Mouse (Mus musculus) G1E (cell line): ENCODE data around the gene Mapk8ip3. TPM values are rescaled to one million over a fixed set of nuclear protein-coding genes. Genes with fewer than 3 reads are reported as not detected.

Experiments used
- ATAC-seq: 2 replicates; pipeline ENCODE4 v1.8.0; 2016; ENCODE audit warnings: mild to moderate bottlenecking; ENCODE audit not compliant: insufficient number of reproducible peaks, poor library complexity, low FRiP score, severe bottlenecking; ENCODE audit errors: extremely low read depth
- DNase-seq: peaks from one replicate; pipeline ENCODE4 v3.0.0; 2012; ENCODE audit warnings: low spot score
- H3K27me3 ChIP-seq: 2 replicates; pipeline ENCODE4 v1.6.1; 2012; ENCODE audit warnings: mild to moderate bottlenecking, low read length, inconsistent platforms; ENCODE audit not compliant: insufficient read depth
- H3K36me3 ChIP-seq: replicated peaks from 2 replicates; pipeline ENCODE3; 2012; ENCODE audit warnings: mild to moderate bottlenecking, inconsistent platforms
- H3K4me1 ChIP-seq: 2 replicates; pipeline ENCODE4 v1.6.1; 2012; ENCODE audit warnings: low read depth, low read length, inconsistent platforms, mixed read lengths; ENCODE audit not compliant: insufficient read depth
- H3K4me3 ChIP-seq: 2 replicates; pipeline ENCODE4 v1.5.1; 2012; ENCODE audit warnings: low read depth, mild to moderate bottlenecking, inconsistent platforms, low read length, moderate library complexity, mixed read lengths
- H3K9me3 ChIP-seq: replicated peaks from 2 replicates; pipeline ENCODE4 v1.6.1; 2012; ENCODE audit warnings: inconsistent platforms
- CTCF ChIP-seq: IDR thresholded peaks from 2 replicates; pipeline ENCODE4 v1.5.1; 2012; ENCODE audit warnings: low read depth, low read length, inconsistent platforms, mixed read lengths
- GATA1 ChIP-seq: IDR thresholded peaks from 2 replicates; pipeline ENCODE4 v1.6.1; 2012; ENCODE audit warnings: borderline replicate concordance, low read length, inconsistent platforms, mixed read lengths
- GATA2 ChIP-seq: IDR thresholded peaks from 2 replicates; pipeline ENCODE4 v1.6.1; 2012; ENCODE audit warnings: low read depth, low read length, inconsistent platforms, borderline replicate concordance
- POLR2AphosphoS5 ChIP-seq: IDR thresholded peaks from 2 replicates; pipeline ENCODE4 v1.6.1; 2012; ENCODE audit warnings: low read depth, low read length, inconsistent platforms; ENCODE audit not compliant: insufficient replicate concordance
- TAL1 ChIP-seq: conservative IDR thresholded peaks from 2 replicates; pipeline ENCODE4 v1.6.1; 2012; ENCODE audit warnings: low read depth, low read length, inconsistent platforms, mixed read lengths
- polyA plus RNA-seq: library from polyadenylated mRNA; stranded (reverse); fragments of >175 nt; gene quantifications from 2 replicates; pipeline ENCODE4 v1.2.3, GENCODE M21; 2012
- total RNA-seq, 2 experiments: library from RNA; stranded (forward) in 1 of 2; stranded (reverse) in 1 of 2; fragments of 200-1000 nt in 1 of 2; fragments of >200 nt in 1 of 2; fragmentation: Nextera tagmentation in 1 of 2; gene quantifications; 2 replicates each; pipeline ENCODE4 v1.2.3; 2014 to 2017

The Mapk8ip3 gene
- total RNA-seq (2014; fragmentation: Nextera tagmentation) (61.3 and 122 TPM in 2 replicates), total RNA-seq (2017) (35.4 and 39.7 TPM in 2 replicates), polyA plus RNA-seq (24.7 and 32.4 TPM in 2 replicates)

GRCm38 (mm10) chr17:24936259-24937237 is at the start of gene Mapk8ip3:
Gene Mapk8ip3, minus strand, starts transcription at chr17:24936977.
- TF ChIP-seq TAL1 = no peak
- 0 out of 2 replicates have a peak, but pooled peaks have one; percentile 68 for TF ChIP-seq POLR2AphosphoS5
- Histone ChIP-seq H3K4me1 (peaks cover 43% of the 10 kb centered on the region), H3K4me3 (peak within 1 kb of the TSS; percentile 90), H3K9me3 (no peaks in the 10 kb centered on the region), H3K27me3 (no peaks in the 10 kb centered on the region), H3K36me3 (peaks cover 57% of the 10 kb centered on the region)
- DNase-seq = peak; percentile 86
- ATAC-seq = peak; percentile 94

- ATAC-seq (no peak), DNase-seq (no peak)
- Histone ChIP-seq H3K36me3 (peaks cover 71% of the 10 kb centered on the region), H3K4me1 (peaks cover 22% of the 10 kb centered on the region), H3K4me3 (peak overlapping the region; percentile 95), H3K27me3 (no peaks in the 10 kb centered on the region), H3K9me3 (no peaks in the 10 kb centered on the region)
- no peak for TF ChIP-seq POLR2AphosphoS5
- no peak for TF ChIP-seq TAL1
- TF ChIP-seq GATA2 = no peak
- TF ChIP-seq CTCF = no peak
Observed at GRCm38 (mm10) chr17:24960852-24961715, 24.3 kb upstream of the Mapk8ip3 start.

DNA sequence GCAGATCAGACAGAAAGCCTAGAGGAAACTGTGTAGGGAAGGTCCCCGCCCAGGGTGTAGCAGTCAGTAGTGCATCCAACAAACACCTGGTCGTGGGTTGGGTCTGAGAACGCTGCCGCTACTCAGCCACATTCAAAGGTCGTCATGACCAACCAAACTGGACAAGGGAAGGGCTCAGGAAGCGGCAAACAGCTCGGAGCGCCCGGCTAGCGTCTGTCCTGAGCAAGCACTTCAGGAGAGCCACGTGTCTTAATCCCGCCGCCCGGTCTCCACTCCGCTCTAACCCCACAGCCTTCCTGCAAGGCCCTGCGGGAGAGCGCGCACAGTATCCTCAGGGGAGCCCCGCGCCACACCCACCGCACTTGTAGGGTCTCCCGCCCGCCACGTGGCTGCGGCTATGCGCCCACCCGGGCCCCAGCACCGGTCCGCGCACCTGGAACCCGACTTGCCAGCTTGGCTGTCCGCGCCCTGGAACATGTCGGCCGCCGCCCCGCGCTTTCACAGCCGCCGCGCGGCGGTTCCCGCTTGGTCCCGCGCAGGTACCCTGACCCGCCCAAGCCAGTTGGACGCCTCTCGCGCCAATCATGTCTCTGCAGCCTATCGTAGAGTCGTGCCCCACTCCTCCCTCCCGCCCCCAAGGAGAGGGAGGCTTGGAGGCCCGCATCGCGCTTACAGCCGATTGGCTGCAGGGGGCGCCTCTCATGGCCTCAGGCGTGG is 23.5 kb upstream of the Mapk8ip3 start, which contains the start of gene Jpt2:
Gene Jpt2 (minus strand): TSS at position 555 of the 717 bp plus-strand sequence.
- peaks cover 71% of the 10 kb centered on the region for H3K36me3 ChIP-seq
- TF ChIP-seq GATA1 (no peak), TAL1 (no peak), POLR2AphosphoS5 (no peak), CTCF (no peak), GATA2 (no peak)
- H3K4me3 ChIP-seq = peak within 1 kb of the TSS; percentile 95
- peak; percentile 100 for DNase-seq
- H3K27me3 ChIP-seq = no peaks in the 10 kb centered on the region
- peak; percentile 98 for ATAC-seq
- H3K4me1 ChIP-seq = peaks cover 24% of the 10 kb centered on the region
- no peaks in the 10 kb centered on the region for H3K9me3 ChIP-seq

GRCm38 (mm10) chr17:24959371-24959770 is 22.6 kb upstream of the Mapk8ip3 start:
- no peaks in the 10 kb centered on the region for H3K9me3 ChIP-seq
- peaks cover 24% of the 10 kb centered on the region for H3K4me1 ChIP-seq
- peak overlapping the region; percentile 95 for H3K4me3 ChIP-seq
- DNase-seq (no peak), ATAC-seq (no peak)
- peaks cover 69% of the 10 kb centered on the region for H3K36me3 ChIP-seq
- H3K27me3 ChIP-seq = no peaks in the 10 kb centered on the region
- TF ChIP-seq POLR2AphosphoS5 = no peak

- Histone ChIP-seq H3K9me3 (no peaks in the 10 kb centered on the region), H3K36me3 (peaks cover 94% of the 10 kb centered on the region), H3K4me1 (peaks cover 12% of the 10 kb centered on the region; the same call in 1 of the 2 replicates), H3K4me3 (no peak overlapping the region), H3K27me3 (no peaks in the 10 kb centered on the region)
- TF ChIP-seq GATA1 = no peak
- TF ChIP-seq POLR2AphosphoS5 = no peak
- no peak for TF ChIP-seq GATA2
- no peak for TF ChIP-seq CTCF
- TF ChIP-seq TAL1 = no peak
- DNase-seq (no peak), ATAC-seq (no peak)
Observed at GRCm38 (mm10) chr17:24953291-24953690, 16.5 kb upstream of the Mapk8ip3 start.

GRCm38 (mm10) chr17:24950671-24951070 is 13.9 kb upstream of the Mapk8ip3 start:
- Histone ChIP-seq H3K4me3 (no peak overlapping the region), H3K9me3 (no peaks in the 10 kb centered on the region), H3K4me1 (peaks cover 12% of the 10 kb centered on the region; the same call in 1 of the 2 replicates), H3K27me3 (no peaks in the 10 kb centered on the region), H3K36me3 (peaks cover 94% of the 10 kb centered on the region)
- TF ChIP-seq GATA2 (no peak), GATA1 (no peak), CTCF (no peak), TAL1 (no peak), POLR2AphosphoS5 (no peak)
- DNase-seq = no peak
- no peak for ATAC-seq
